Mouse (Mus musculus) liver, embryonic 16.5 days (tissue): ENCODE measurements at regions not wholly inside any gene's neighbourhood (a gene's known extent, or its start where the extent isn't known, plus 50 kb on each side); places are given as distances from the start of the nearest gene placed in this dataset.
"Not testable (repeated sequence)": the region's sequence is repeated elsewhere in the genome, so short reads cannot be mapped to it uniquely, and the experiment has no call there.

Experiments
- ATAC-seq: fragments of 200-750 bp; cut with Nextera tagmentation; 2 replicates; pipeline ENCODE4 v1.8.0; 2017; ENCODE audit warnings: low read depth, mild to moderate bottlenecking, moderate number of reproducible peaks, moderate library complexity
- H3K27ac ChIP-seq: fragments of 300-500 bp; sonication (generic); 2 replicates; pipeline ENCODE4 v1.5.1; 2014; ENCODE audit warnings: mild to moderate bottlenecking, low read length
- H3K27me3 ChIP-seq: fragments of 300-500 bp; sonication (generic); 2 replicates; pipeline ENCODE4 v1.6.1; 2014; ENCODE audit warnings: low read depth, low read length, mixed read lengths; ENCODE audit not compliant: control insufficient read depth, insufficient read depth
- H3K36me3 ChIP-seq: fragments of 300-500 bp; sonication (generic); 2 replicates; pipeline ENCODE4 v1.6.1; 2014; ENCODE audit warnings: mild to moderate bottlenecking; ENCODE audit not compliant: control insufficient read depth, insufficient read depth
- H3K4me1 ChIP-seq: fragments of 300-500 bp; sonication (generic); 2 replicates; pipeline ENCODE4 v1.6.1; 2014; ENCODE audit warnings: low read depth, low read length, mixed read lengths; ENCODE audit not compliant: control insufficient read depth
- H3K4me2 ChIP-seq: fragments of 300-500 bp; sonication (generic); 2 replicates; pipeline ENCODE4 v1.6.1; 2014; ENCODE audit warnings: low read depth, low read length, mixed read lengths
- H3K4me3 ChIP-seq: fragments of 300-500 bp; sonication (generic); 2 replicates; pipeline ENCODE4 v1.5.1; 2014; ENCODE audit warnings: low read depth, mild to moderate bottlenecking, low read length
- H3K9ac ChIP-seq: fragments of 300-500 bp; sonication (generic); 2 replicates; pipeline ENCODE4 v1.6.1; 2014; ENCODE audit warnings: low read depth, low read length
- H3K9me3 ChIP-seq: fragments of 300-500 bp; sonication (generic); replicated peaks from 2 replicates; pipeline ENCODE4 v1.6.1; 2016; ENCODE audit warnings: low read length; ENCODE audit not compliant: control insufficient read depth
- WGBS: fragments of 180-500 bp; shearing (Covaris S2); extraction: QIAGEN DNeasy Blood & Tissue Kit; methylation state at CpG from one replicate; pipeline ENCODE4 v1.1.7; 2014; ENCODE audit not compliant: insufficient replicate concordance; 5-methylcytosine and 5-hydroxymethylcytosine counted together

DNA sequence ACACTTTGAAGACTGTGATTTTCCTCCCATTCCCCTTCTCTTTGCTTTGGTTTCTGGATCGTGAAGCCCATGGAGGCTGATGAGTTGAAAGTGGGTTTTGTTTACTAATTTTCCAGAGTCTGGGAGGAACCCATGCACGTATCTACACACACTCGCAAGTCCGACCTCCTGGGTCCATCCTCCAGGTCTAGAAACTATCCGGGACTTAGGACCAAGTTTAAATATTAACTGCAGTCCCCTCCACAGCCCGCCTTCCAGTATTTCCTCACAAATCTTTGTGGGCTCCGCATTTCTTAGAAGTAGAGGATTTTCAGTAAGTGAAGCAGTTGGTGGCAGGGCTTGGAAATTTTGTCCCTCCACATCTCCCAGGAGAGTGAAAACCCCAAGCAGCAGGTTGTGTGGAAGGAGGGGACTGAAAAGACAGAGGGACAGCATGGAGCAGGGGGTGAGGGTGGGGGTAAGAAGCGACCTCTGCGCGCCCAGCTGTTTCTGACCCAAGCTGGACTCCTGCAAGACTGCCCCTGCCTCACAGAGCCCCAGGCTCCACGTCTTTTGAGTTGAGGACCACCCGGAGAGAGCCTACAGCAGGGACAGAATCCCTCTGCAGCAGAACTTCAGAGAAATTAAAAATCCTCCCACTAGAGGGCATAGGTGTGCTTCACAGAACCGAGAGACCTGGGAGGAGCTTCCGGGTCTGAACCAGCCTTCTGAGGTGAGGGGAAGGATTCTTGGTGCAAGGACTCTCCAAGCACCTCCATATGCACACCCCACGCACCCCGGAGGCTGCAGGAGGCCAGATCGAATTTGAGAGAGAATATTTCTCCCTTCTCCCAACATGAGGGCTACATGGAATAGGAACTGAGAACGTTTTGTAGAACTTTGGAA, 174.4 kb upstream of the Thpo start:
- not testable (repeated sequence) for H3K27me3 ChIP-seq, H3K27ac ChIP-seq, H3K4me1 ChIP-seq, H3K9ac ChIP-seq, H3K9me3 ChIP-seq, H3K36me3 ChIP-seq
- Histone ChIP-seq H3K4me2 (peak overlapping the region; percentile 30), H3K4me3 (0 out of 2 replicates have a peak overlapping the region, but pooled peaks have one; percentile 15)
- 31% methylated on average over 16 of the region's 18 CpGs for WGBS
- peak; percentile 9; the same call in 1 of the 2 replicates for ATAC-seq

DNA sequence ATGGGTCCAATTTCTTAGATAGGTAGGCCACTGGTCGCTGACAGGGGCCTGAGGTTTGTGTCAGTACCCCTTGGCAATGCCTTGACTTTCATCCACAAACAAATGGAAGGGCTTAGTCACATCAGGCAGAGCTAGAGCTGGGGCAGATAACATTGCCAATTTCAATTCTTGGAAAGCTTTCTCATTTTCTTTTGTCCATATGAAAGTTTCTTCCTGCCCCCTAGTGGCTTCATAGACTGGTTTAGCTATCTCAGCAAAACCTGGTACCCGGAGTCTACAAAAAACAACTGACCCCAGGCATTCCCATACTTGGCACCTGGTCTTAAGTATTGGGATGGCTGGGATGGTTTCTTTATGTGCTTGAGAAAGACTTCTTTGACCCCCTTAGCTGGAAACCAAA, 161.4 kb upstream of the Thpo start:
- Histone ChIP-seq H3K36me3 (no peaks in the 10 kb centered on the region), H3K4me3 (no peak overlapping the region), H3K4me2 (no peak overlapping the region), H3K9me3 (no peaks in the 10 kb centered on the region), H3K9ac (no peak overlapping the region), H3K4me1 (no peaks in the 10 kb centered on the region), H3K27me3 (no peaks in the 10 kb centered on the region), H3K27ac (no peak overlapping the region)
- no peak for ATAC-seq
- 32% methylated on average over 2 of the region's 2 CpGs for WGBS

GRCm38 (mm10) chr16:20871726-20872125, 137.4 kb upstream of the Thpo start:
- ATAC-seq = no peak
- no peaks in the 10 kb centered on the region for H3K27me3 ChIP-seq
- H3K27ac ChIP-seq = no peak overlapping the region
- no peaks in the 10 kb centered on the region for H3K4me1 ChIP-seq
- no peaks in the 10 kb centered on the region for H3K9me3 ChIP-seq
- H3K4me3 ChIP-seq = no peak overlapping the region
- no peak overlapping the region for H3K9ac ChIP-seq
- 13% methylated on average over 1 of the region's 1 CpGs for WGBS
- H3K4me2 ChIP-seq = no peak overlapping the region
- no peaks in the 10 kb centered on the region for H3K36me3 ChIP-seq

- H3K4me1 ChIP-seq = no peaks in the 10 kb centered on the region
- 45% methylated on average over 1 of the region's 1 CpGs for WGBS
These were observed 132.5 kb upstream of the Thpo start for GRCm38 (mm10) chr16:20866771-20867170.

DNA sequence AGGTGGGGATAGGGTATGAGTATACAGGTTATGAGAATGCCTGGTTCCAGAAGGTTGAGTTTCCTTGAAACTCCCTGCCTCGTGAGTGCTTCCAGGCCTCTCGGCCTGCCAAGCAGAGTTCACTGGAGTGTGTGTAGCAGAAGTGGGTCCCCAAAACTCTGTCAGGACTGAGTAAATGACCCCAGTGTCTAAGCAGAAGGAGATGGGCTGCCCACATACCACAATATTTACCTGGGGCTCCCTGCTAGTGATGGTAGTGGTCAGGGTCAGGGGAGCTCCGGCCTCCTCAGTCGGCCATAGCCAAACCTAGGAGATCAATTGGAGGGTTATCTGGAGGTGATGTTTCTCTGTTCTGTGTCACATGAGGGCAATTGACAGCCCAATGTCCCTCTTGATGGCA, 126.9 kb upstream of the Thpo start:
- Histone ChIP-seq H3K9ac (no peak overlapping the region), H3K27me3 (no peaks in the 10 kb centered on the region), H3K4me2 (no peak overlapping the region), H3K27ac (no peak overlapping the region), H3K9me3 (no peaks in the 10 kb centered on the region), H3K4me1 (no peaks in the 10 kb centered on the region), H3K36me3 (no peaks in the 10 kb centered on the region), H3K4me3 (no peak overlapping the region)
- no peak for ATAC-seq
- 86% methylated on average over 4 of the region's 4 CpGs for WGBS

More at GRCm38 (mm10) chr16:20866771-20867170, 132.5 kb upstream of the Thpo start:
- H3K9ac ChIP-seq = no peak overlapping the region
- H3K4me2 ChIP-seq = no peak overlapping the region
- H3K4me3 ChIP-seq = no peak overlapping the region
- no peak overlapping the region for H3K27ac ChIP-seq
- no peak for ATAC-seq
- no peaks in the 10 kb centered on the region for H3K36me3 ChIP-seq
- H3K9me3 ChIP-seq = no peaks in the 10 kb centered on the region
- no peaks in the 10 kb centered on the region for H3K27me3 ChIP-seq

DNA sequence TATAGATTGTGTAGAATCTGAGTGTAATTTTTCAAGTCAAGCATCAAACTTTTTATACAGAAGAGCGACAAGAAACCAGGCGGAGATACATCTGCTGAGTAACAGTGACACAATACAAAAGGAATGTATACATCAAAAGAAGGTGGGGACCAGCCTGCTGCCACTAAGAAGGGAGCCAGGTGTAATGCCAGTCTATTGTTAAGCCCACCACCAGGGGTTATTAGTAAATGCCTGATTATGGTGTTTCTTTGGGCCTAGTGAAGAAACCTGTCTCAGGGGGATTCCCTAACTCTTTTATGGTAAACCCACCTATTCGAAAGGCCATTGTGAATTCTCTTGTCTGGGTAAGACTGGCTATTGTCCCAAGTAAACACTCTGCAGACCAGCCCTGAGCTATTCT, 126.3 kb upstream of the Thpo start:
- not testable (repeated sequence) for H3K27ac ChIP-seq, H3K4me3 ChIP-seq, H3K9me3 ChIP-seq, H3K4me1 ChIP-seq, H3K27me3 ChIP-seq, H3K4me2 ChIP-seq, ATAC-seq, H3K36me3 ChIP-seq, H3K9ac ChIP-seq
- 68% methylated on average over 3 of the region's 3 CpGs for WGBS

- no peak for ATAC-seq
- H3K4me1 ChIP-seq = no peaks in the 10 kb centered on the region
These were observed 120.4 kb upstream of the Thpo start for GRCm38 (mm10) chr16:20854696-20855213.

DNA sequence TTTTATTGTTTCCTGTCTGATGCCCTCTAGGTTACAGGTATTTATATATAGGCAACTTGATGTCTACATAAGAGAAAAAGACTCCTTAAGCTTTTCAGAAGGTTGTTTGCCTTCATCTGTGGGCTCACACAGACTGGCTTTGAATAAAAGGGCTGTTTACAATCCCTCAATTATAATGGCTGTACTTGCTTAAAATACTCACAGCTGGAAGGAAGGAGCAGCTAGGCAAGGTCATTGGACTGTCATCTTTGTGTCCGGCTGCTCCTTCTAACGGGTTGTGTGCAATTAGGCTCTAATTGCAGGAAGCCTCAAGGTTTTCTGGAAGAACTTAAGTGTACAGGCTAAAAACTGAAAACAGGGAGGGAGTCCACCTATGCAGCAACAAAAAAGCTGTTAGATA, 103.8 kb upstream of the Thpo start:
- WGBS = 51% methylated on average over 2 of the region's 2 CpGs
- Histone ChIP-seq H3K4me2 (no peak overlapping the region), H3K9me3 (no peaks in the 10 kb centered on the region), H3K27ac (no peak overlapping the region), H3K9ac (no peak overlapping the region), H3K36me3 (no peaks in the 10 kb centered on the region), H3K27me3 (no peaks in the 10 kb centered on the region), H3K4me1 (no peaks in the 10 kb centered on the region), H3K4me3 (no peak overlapping the region)
- ATAC-seq = no peak

More at GRCm38 (mm10) chr16:20854696-20855213, 120.4 kb upstream of the Thpo start:
- Histone ChIP-seq H3K9ac (no peak overlapping the region), H3K36me3 (no peaks in the 10 kb centered on the region), H3K27ac (no peak overlapping the region), H3K9me3 (no peaks in the 10 kb centered on the region), H3K4me3 (no peak overlapping the region), H3K4me2 (no peak overlapping the region), H3K27me3 (no peaks in the 10 kb centered on the region)
- WGBS = 61% methylated on average over 1 of the region's 1 CpGs

DNA sequence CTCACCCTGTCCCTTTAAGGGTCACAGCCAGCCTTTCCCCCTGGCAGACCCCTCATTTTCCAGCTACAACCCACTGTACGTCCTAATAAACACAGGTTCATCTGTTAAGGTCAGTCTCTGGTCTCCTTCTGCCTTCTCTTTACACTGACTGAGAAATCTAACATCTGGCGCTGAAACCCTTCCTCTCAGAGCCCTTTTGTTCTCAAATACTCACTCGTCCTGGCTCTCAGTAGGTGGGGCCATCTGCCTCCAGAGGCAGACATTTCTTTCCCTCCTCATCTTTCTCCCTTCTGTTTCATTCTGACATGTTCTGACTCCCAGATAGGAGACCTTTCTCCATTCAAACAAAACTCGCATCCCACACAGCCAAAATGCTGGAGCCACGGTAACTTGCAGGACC, 102.6 kb upstream of the Thpo start:
- no peaks in the 10 kb centered on the region for H3K36me3 ChIP-seq
- ATAC-seq = no peak
- H3K27me3 ChIP-seq = no peaks in the 10 kb centered on the region
- no peak overlapping the region for H3K27ac ChIP-seq
- WGBS = 46% methylated on average over 5 of the region's 5 CpGs
- H3K4me2 ChIP-seq = no peak overlapping the region
- H3K4me1 ChIP-seq = no peaks in the 10 kb centered on the region
- H3K9me3 ChIP-seq = no peaks in the 10 kb centered on the region
- no peak overlapping the region for H3K9ac ChIP-seq
- H3K4me3 ChIP-seq = no peak overlapping the region
